12 mouse cellular contexts compared by ENCODE assay signal in genomic region chr7:31144886-31145285, GRCm38 (mm10). TPM values are rescaled to one million over a fixed set of nuclear protein-coding genes. Genes with fewer than 3 reads are reported as not detected.
DNase-seq lines count a peak whose midpoint lies in the region; TF ChIP-seq lines count a peak whose summit lies in the region.
"Had no signal": no experiment of that assay in that cellular context is flagged by ENCODE, and none has a peak within 500 bp of the region (broad histone marks: within the 10 kb centered on the region; RNA-seq: fewer than 3 reads in every experiment).

No protein-coding gene starts in this region.

- peaks cover 40% of the 10 kb centered on the region for H3K36me3 ChIP-seq in thymus, adult 2 months (ENCODE audit: control insufficient read depth, insufficient read depth, low read length)
- H3K36me3 ChIP-seq in heart, embryonic 10.5 days, result peaks cover 55% of the 10 kb centered on the region

- no peak overlapping the region for H3K27ac ChIP-seq in left cerebral cortex, adult 2 months
- H3K27ac ChIP-seq in thymus, adult 2 months (ENCODE audit: control insufficient read depth, insufficient read depth, low read length), result no peak overlapping the region
- H3K27ac ChIP-seq in heart, embryonic 10.5 days, result no peak overlapping the region
- H3K27ac ChIP-seq: liver, embryonic 13.5 days had no signal

- TF ChIP-seq POLR2A in thymus, adult 2 months (IDR thresholded peaks at IDR 0.05; ENCODE audit: control insufficient read depth, extremely low read depth, insufficient read depth, low read length, poor library complexity), result no peak

- H3K4me3 ChIP-seq in left cerebral cortex, adult 2 months, result no peak overlapping the region
- H3K4me3 ChIP-seq in thymus, adult 2 months (ENCODE audit: control insufficient read depth, insufficient read depth, low read length), result no peak overlapping the region
- no peak overlapping the region for H3K4me3 ChIP-seq in heart, embryonic 10.5 days
- H3K4me3 ChIP-seq: liver, embryonic 13.5 days had no signal

- H3K4me1 ChIP-seq in thymus, adult 2 months (replicated peaks; ENCODE audit: control insufficient read depth, insufficient read depth, low read length), result peaks cover 35% of the 10 kb centered on the region
- H3K4me1 ChIP-seq in heart, embryonic 10.5 days, result peaks cover 61% of the 10 kb centered on the region

- no peaks in the 10 kb centered on the region for H3K27me3 ChIP-seq in thymus, adult 2 months (ENCODE audit: control insufficient read depth, insufficient read depth, low read length)
- H3K27me3 ChIP-seq in heart, embryonic 10.5 days (ENCODE audit: insufficient read depth, poor library complexity, severe bottlenecking), result no peaks in the 10 kb centered on the region
- H3K27me3 ChIP-seq: liver, embryonic 13.5 days had no signal

- WGBS in thymus, adult 2 months, result 95% methylated on average over 16 of the region's 16 CpGs
- WGBS in heart, embryonic 10.5 days, result 95% methylated on average over 16 of the region's 16 CpGs

- no peaks in the 10 kb centered on the region for H3K9me3 ChIP-seq in heart, embryonic 10.5 days
- H3K9me3 ChIP-seq: liver, embryonic 13.5 days had no signal

- TF ChIP-seq CTCF in left cerebral cortex, adult 2 months (IDR thresholded peaks at IDR 0.05), result peak; percentile 39
- TF ChIP-seq CTCF in thymus, adult 2 months (IDR thresholded peaks at IDR 0.05; ENCODE audit: borderline replicate concordance, control insufficient read depth, extremely low read depth, insufficient read depth, low read length, poor library complexity), result peak; percentile 37; the same call in 1 of the 2 replicates

- peak; percentile 2 for DNase-seq in cerebellum, adult 11 months
- no peak for DNase-seq in cerebellum, adult 8-10 months
- DNase-seq in left cerebral cortex, adult 2 months (ENCODE audit: extremely low spot score in 1 of 2, low spot score in 2 of 2), result peak in 1 of 2 experiments; percentile 11
- DNase-seq in left cerebral cortex, postnatal 36 days (ENCODE audit: low spot score in 2 of 2), result no peak
- DNase-seq in thymus, adult 2 months, result no peak
- DNase-seq in thymus, postnatal 0 days (ENCODE audit: low spot score), result no peak
- no peak for DNase-seq in embryo, embryonic 10.5 days (ENCODE audit: low spot score)
- DNase-seq in heart, embryonic 10.5 days (ENCODE audit: low spot score), result no peak
- DNase-seq: adrenal gland, postnatal 25 days; heart, adult 11 months; kidney, adult 11 months; liver, embryonic 13.5 days had no signal

- intact Hi-C loops in left cerebral cortex, adult 2 months (cut with DNase I), result no loop called here
- intact Hi-C loops in left cerebral cortex, postnatal 36 days (cut with DNase I), result no loop called here

RNA-seq across cellular contexts. Expression of gene Gramd1a, which starts 10.8 kb away (rescaled TPM):
- 100 to 1,000 TPM; 107 to 118 TPM for total RNA-seq in left cerebral cortex, adult 2 months (2021)
- total RNA-seq in left cerebral cortex, postnatal 36 days (2021), result 100 to 1,000 TPM in 1 of 2 experiments, 10 to 100 TPM in 1; 94.0 to 120 TPM
- polyA plus RNA-seq in thymus, adult 2 months (2012; rRNA removed), result 681 and 790 TPM in 2 replicates
- 76.8 and 79.0 TPM in 2 replicates for polyA plus RNA-seq in thymus, postnatal 0 days (2015; fragmentation: Nextera tagmentation; extraction: Ambion mirVana)
- 58.1 and 70.9 TPM in 2 replicates for polyA plus RNA-seq in heart, embryonic 10.5 days (2016; fragmentation: Nextera tagmentation; extraction: Ambion mirVana)

RNA-seq across cellular contexts. Expression of gene Scn1b, which starts 18.1 kb away (rescaled TPM):
- 100 to 1,000 TPM; 737 to 759 TPM for total RNA-seq in left cerebral cortex, adult 2 months (2021)
- total RNA-seq in left cerebral cortex, postnatal 36 days (2021), result 100 to 1,000 TPM; 640 to 844 TPM
- 18.7 and 21.2 TPM in 2 replicates for polyA plus RNA-seq in thymus, adult 2 months (2012; rRNA removed)
- 2.8 and 2.9 TPM in 2 replicates for polyA plus RNA-seq in thymus, postnatal 0 days (2015; fragmentation: Nextera tagmentation; extraction: Ambion mirVana)
- 3.9 and 4.3 TPM in 2 replicates for polyA plus RNA-seq in heart, embryonic 10.5 days (2016; fragmentation: Nextera tagmentation; extraction: Ambion mirVana)

RNA-seq across cellular contexts. Expression of gene Hpn, which starts 29.8 kb away (rescaled TPM):
- total RNA-seq in left cerebral cortex, adult 2 months (2021), result 1 to 10 TPM; 2.5 to 8.3 TPM
- total RNA-seq in left cerebral cortex, postnatal 36 days (2021), result 1 to 10 TPM; 2.1 to 4.5 TPM
- polyA plus RNA-seq in thymus, adult 2 months (2012; rRNA removed), result 7.0 and 8.2 TPM in 2 replicates
- polyA plus RNA-seq in thymus, postnatal 0 days (2015; fragmentation: Nextera tagmentation; extraction: Ambion mirVana), result 2.0 and 2.6 TPM in 2 replicates
- 3.6 and 15.0 TPM in 2 replicates for polyA plus RNA-seq in heart, embryonic 10.5 days (2016; fragmentation: Nextera tagmentation; extraction: Ambion mirVana)
